Mouse (Mus musculus) frontal cortex, postnatal 36 days (tissue): ENCODE measurements around the gene Olfr212.
"Not testable (repeated sequence)": the region's sequence is repeated elsewhere in the genome, so short reads cannot be mapped to it uniquely, and the experiment has no call there.

ENCODE experiments used
- DNase-seq, 2 experiments: peaks; one replicate each; pipeline ENCODE4 v3.0.0; 2022; ENCODE audit warnings: low spot score in 2 of 2

The Olfr212 gene

DNA sequence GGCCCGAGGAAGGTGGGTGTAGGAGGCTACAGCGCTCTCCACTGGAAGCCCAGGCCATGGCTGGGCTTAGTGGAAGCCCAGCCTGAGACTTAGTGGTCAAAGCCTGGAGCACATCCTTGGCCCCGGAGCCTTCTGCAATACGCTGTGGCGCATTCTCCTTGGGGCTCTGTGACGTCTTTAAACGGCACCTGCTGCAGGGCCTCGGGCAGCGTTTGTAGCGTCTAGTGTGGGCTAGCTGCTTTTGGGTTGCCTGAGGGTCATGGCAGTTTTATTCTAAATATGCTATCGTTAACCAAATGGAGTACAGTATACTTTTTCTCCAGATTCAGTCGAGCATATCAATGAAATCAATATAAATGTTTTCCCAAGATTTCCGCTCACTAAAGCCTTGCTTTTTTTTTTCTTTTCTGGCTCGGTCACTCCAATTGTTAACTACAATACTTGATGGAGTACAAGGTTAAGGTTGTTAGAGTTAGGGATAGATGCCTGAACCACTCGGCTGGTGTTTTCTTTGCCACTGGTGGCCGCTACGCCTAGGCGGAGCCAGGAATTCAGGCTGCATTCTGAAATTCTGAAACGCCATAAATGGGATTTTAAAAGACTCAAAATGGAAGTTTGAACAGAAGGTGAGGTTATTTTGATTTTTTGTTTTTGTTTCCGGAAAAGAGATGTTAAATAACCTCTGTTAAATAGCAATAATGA lies at the start of gene Olfr212:
Gene Olfr212, plus strand, starts transcription at position 215 of the 702 bp plus-strand sequence.
- DNase-seq: not testable (repeated sequence)

DNA sequence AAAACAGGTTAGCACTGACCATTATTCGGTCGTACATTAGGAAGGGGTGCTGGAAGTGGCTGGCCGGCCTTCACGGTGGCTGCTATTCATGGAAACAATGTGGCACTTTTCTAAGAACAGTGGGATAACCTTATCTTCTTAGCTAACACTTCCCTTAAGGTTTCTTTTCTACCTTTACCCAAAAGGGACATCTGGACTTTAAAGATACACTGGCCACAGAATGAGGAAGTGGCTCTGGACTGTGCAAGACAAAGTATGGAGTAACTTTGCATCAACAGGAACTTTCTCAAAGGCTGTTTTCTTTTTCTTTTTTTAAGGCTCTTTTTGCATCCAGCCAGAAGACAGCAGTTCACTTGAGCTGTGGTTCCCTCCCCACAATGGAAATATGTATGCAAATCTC lies 47.6 kb upstream of the Olfr212 start:
- DNase-seq: no peak

DNA sequence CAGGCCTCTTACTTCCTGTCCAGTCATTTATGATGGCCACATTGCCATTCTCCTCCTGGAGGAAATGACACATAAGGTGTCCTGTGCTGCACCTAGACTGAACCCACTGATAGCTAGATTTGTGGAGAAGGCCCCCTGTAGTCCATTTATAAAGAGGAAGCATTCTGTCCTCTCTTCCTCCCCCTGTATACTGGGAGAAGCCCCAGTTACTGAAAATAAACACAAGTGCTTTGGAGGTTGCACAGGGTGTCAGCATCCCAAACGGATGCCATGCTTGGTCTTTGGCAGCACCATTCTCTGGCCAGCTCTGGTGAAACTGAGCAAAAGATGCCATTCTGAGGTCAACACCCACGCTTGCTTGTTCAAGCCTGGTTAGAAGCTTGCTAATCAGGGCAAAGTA lies 47.1 kb upstream of the Olfr212 start:
- DNase-seq: no peak

DNA sequence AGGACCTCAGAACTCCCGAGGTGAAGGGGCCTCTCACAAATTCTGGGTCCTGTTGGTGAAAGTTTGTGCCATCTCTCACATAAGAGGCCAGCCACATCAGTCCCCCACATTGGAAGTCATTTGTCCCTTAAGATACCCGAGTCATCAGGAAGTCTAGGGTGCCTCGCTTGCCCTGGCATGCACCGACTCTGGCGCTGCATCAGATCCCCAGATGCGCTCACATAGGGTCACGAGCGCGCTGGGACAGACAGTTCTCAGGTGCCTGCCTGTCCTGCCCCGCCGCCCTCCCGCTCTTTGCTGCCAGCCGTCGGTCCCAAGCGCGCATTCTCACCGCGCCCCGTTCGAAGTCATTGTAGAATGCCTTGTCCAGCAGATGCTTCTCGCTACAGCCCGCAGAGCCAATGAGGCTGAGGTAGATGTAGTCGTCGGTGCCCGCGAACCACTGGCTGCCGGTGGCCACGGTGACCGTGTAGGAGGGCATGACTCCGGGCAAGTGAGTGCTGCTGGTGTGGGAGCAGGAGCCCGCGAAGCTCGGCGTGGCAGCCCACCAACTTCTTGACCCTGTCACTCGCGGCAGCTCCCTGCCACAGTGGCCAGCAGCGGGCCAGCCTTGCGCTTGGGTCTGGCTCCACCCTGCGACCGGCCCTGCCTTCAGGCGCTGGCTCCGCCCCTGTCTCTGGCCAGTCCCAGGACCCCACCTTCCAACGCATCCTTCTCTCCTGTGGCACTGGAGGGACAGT lies 45.6 kb upstream of the Olfr212 start, which contains the start of gene Alox5:
Gene Alox5, minus strand, starts transcription at position 635 of the 740 bp plus-strand sequence.
- no peak for DNase-seq

DNA sequence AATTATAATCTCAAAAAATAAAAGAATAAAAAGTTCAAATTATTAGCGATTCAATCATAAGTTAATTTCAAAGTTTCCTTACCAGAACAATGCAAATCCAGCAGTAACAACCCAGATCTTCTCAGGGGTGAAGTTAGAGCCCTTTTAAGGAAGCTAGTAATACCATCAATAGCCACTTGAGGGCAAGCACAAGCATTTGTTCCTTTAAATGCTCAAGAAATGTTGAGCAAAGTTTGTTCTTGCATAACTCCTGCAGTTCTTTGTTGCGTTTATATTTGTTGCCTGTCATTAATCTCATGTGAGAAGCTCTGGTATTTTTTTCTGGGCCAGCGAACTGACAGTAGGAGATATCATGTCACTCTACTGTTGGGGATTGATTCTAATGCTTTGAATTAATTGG lies 38.2 kb upstream of the Olfr212 start:
- DNase-seq: peak in 1 of 2 experiments; percentile 1

DNA sequence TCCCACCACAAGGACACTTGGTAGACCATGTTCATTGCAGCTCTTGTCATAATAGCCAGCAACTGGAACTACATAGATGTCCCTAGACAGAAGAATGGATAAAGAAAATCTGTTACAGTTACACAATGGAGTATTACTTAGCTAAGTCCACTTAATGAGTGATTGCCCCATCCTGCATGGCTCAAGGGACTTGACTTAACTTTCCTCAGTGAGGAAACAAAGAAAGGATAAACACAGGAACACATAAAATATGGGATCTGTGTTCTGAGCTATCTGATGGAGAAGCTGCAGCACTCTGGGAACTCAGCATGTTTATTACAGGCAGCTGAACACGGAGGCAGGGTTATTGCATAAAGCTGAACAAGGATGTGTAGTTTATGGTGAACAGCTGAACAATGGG lies 21.2 kb upstream of the Olfr212 start:
- DNase-seq: no peak

DNA sequence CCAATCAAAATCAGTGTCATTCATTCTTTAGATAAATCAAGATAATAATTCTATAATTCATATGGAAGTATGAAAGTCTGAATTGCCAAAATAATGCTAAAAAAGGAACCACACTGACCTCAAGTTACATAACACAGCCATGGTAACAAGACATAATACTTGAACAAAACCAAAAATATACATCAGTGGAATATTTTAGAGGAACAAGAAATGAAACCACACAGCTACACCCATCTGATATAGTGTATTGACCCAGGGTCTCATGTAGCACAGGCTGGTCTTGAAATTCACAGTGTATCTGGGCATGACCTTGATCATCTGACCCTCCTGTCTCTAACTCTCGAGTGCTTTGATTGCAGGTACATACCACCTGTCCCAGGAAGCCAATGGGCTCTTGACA lies 19.5 kb upstream of the Olfr212 start:
- no peak for DNase-seq

DNA sequence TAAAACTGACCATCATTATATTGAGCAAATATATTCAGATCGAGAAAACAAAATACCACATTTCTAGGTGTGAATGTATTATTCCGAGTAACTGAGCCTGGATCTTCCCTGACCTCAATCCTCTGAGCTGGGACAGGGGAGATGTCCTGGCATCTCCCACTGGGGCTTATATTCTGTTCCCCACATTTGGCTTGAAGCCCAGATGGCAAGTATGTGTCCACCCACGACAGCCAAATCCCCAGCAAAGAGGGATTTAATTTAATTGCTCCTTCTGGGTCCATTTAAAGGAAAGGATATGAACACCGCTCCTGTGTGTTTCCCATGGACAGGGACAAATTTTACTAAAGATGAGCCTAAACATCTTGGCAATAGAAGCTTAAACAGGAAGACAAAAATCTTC lies 17.5 kb upstream of the Olfr212 start, which contains the start of gene Olfr211:
Gene Olfr211, plus strand, starts transcription at position 301 of the 400 bp plus-strand sequence.
- no peak for DNase-seq

DNA sequence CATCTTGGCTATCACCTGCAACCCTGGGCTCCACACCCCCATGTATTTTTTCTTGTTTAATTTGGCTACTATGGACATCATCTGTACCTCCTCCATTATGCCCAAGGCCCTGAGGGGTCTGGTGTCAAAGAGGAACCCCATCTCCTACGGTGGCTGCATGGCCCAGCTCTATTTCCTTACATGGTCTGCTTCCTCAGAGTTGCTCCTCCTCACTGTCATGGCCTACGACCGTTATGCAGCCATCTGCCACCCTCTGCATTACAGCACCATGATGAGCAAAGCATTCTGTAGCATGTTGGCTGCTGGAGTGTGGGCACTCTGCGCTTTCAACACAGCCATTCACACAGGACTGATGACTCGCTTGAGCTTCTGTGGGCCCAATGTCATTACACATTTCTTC lies 12.6 kb upstream of the Olfr212 start:
- DNase-seq: no peak

DNA sequence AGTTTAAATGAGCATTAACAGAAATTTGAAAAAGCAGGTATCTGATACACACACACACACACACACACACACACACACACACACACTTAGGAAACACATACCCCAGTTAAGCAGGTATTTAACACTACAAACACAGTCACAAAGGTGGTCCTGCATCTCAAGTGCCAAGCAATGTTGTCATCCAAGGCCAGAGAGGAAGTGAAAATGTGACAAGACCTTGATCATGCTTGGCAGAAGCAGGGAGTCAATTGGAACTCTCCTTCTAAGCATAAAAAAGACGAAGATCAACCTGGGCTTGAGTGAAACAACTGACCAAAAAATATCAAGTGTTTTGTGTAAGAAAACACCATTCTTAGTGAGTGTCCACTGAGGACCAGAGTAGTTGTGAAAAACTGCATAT lies 10.4 kb upstream of the Olfr212 start:
- DNase-seq: no peak

DNA sequence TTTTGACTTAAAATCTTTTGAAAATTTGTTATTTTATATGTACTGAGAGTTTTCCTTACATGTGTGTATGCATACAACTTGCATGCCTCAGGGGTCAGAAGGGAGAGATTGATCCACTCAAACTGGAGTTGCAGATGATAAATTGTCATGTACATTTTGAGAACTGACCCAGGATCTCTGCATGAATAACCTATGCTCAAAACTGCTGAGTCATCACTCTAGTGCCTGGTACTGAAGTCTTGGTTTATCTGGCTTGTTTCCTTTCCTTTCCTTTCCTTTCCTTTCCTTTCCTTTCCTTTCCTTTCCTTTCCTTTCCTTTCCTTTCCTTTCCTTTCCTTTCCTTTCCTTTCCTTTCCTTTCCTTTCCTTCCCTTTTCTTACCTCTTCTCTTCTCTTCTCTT lies 8.5 kb downstream of the Olfr212 start:
- no peak for DNase-seq

DNA sequence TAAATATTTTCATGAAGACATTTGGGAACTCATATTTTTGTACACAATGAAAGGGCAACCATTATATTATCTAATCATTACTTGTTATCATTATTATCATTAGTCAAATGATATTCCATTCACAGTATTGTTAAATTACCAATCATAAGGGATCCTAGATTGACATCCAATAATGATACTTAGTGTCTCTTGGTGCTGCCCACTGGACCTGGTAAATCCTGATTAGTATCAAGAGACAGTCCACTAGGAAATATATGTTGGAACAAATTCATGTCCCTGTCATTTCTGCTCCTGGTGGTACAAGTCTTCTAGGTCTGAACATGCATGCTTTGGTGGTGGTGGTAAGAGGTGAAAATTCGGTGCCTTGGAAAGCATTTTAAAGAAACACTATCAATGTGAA lies 31.8 kb downstream of the Olfr212 start, which contains the start of gene Olfr213:
Gene Olfr213, plus strand, starts transcription at position 301 of the 400 bp plus-strand sequence.
- DNase-seq: no peak

DNA sequence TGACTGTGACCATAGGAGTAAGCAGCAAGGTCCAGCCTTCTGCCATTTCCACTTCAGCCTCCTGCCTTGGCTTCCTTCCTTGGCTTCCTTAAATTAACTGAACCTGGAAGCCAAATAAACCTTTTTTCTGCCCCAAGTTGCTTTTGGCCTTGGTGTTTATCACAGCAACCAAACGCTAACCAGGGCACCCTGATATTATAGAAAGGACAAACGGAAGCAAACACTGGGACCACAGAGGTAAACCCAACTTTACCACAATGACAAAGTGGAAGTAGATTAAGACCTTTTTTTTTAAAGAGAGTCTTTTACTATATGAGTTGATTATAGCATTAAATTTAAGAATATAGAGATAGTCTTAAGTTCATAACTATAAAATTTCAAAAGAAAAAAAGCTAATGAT lies 36.2 kb downstream of the Olfr212 start:
- DNase-seq: no peak

DNA sequence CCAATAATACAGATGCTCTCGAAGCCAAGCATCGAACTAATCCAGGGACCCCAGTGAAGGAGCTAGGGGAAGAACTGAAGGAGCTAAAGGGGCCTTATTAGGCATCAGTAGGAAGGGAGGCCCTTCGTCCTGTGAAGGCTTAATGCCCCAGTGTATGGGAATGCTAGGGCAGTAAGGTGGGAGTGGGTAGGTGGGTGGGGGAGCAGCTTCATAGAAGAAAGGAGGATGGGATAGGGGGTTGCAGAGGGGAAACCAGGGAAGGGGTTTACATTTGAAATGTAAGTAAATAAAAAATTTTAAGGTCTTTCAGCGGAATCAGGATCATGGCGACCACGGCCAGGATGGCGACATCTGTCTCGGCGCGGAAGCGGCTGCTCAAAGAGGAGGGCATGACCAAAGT lies 44.5 kb downstream of the Olfr212 start, which contains the start of gene Gm5580:
Gene Gm5580, plus strand, starts transcription at position 301 of the 400 bp plus-strand sequence.
- DNase-seq: not testable (repeated sequence)

DNA sequence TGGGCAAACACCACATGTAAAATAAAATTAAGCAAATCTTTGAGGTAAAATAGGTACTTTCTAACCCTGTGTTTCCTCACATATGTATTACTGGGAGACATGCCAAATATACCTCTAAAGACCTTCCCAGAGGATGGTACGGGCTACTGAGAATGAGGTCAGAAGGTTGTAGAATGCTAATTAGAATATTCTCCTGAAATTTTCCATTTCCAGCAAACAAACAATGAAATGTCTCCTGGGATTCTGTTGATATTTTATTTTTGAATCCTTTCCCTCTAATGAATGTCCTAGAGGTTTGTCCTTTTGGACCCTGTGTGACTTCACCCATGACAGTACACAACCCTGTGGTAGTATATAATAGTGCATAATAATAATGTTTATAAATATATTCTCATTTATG lies 47.6 kb downstream of the Olfr212 start, which contains the start of gene Olfr214:
Gene Olfr214, plus strand, starts transcription at position 301 of the 400 bp plus-strand sequence.
- DNase-seq: no peak

DNA sequence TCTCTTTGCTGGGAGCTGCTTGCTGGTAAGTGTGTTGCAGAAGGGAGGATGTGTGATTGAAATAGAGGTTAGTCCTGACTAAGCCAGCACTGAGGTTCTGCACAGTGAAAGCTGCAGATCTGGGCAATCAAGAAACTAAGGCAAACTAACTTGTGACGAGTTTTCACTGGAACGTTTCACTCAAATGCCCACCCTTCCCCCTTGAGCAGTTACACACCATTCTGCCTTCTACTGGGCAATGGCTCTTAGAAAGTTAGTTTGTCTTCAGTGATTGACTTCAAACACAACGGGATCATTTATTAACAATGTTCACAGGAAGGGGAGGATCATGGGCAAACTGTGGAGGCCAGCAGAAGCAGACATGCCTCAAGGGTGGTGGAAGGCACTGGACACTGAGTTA lies 48.6 kb downstream of the Olfr212 start:
- DNase-seq: no peak
